Mouse (Mus musculus): ENCODE results near the gene Pex3. TPM values are rescaled to one million over a fixed set of nuclear protein-coding genes. Genes with fewer than 3 reads are reported as not detected.
"Not testable (repeated sequence)": the region's sequence is repeated elsewhere in the genome, so short reads cannot be mapped to it uniquely, and the experiment has no call there.

The Pex3 gene
- polyA plus RNA-seq, 1 experiment: 6.3 TPM

DNA sequence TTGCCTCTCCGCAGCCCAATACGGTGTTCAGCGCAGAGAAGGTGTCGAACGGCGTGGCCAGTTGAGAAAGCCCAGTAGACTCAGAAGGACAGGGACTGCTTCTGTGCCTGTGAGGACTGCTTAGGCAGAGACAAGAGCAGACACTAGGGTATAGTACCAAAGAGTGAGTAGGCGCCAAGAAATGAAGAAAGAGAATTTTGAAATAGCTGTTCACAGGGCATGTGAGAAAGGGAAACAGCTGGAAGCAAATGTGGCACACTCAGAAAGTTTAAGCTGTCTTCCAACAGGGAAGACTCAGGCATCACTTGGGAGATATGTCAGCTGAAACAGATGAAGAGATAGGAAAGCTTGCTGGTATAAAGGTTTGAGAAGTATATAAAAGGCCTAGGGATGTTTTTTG is 16.2 kb downstream of the Pex3 start:
- Histone ChIP-seq H3K79me3 (ENCODE audit: low read depth) (no peaks in the 10 kb centered on the region), H3K79me2 (ENCODE audit: control insufficient read depth, insufficient read depth) (no peaks in the 10 kb centered on the region), H3K36me3 (ENCODE audit: control insufficient read depth, insufficient read depth) (peaks cover 23% of the 10 kb centered on the region), H3ac (ENCODE audit: control insufficient read depth, insufficient read length, low read depth) (no peak overlapping the region), H3K27me3 (ENCODE audit: control insufficient read depth, insufficient read depth, insufficient read length) (no peaks in the 10 kb centered on the region), H3K4me3 (ENCODE audit: insufficient read depth, poor library complexity, severe bottlenecking) (no peak overlapping the region)
- TF ChIP-seq CEBPB (IDR thresholded peaks at IDR 0.05; ENCODE audit: low read depth) (no peak), MYOD1 (IDR thresholded peaks at IDR 0.05; ENCODE audit: control insufficient read depth, insufficient read length, low read depth) (no peak), MAX (IDR thresholded peaks at IDR 0.05) (no peak), USF1 (IDR thresholded peaks at IDR 0.05; ENCODE audit: low read depth) (no peak), MYOG (IDR thresholded peaks at IDR 0.05; ENCODE audit: control insufficient read depth, extremely low read depth, insufficient read length) (no peak), FOSL1 (IDR thresholded peaks at IDR 0.05; ENCODE audit: insufficient read depth, low read length, poor library complexity, severe bottlenecking) (no peak), CTCF (IDR thresholded peaks at IDR 0.05; ENCODE audit: control insufficient read depth, insufficient read depth, insufficient read length) (no peak)

DNA sequence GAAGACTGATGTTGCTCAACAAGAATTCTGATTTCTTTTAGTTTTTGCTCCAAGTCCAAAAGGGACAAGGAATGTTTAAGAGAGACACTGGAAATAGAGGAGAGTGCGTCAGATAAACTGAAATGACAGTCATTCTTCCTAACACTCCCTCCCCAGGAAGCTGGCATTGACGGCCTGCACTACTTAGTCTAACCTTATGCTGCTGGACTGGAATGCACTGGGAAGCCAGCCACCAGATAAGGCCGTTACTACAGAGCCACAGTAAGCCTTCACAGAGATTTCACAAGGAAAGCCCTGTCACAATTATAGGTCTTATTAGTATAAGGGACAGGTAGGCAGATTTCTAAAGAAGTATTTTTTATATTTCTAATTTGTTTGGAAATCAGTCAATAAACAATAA is 18.2 kb downstream of the Pex3 start:
- Histone ChIP-seq H3K4me3 (ENCODE audit: insufficient read depth, poor library complexity, severe bottlenecking) (no peak overlapping the region), H3K27me3 (ENCODE audit: control insufficient read depth, insufficient read depth, insufficient read length) (no peaks in the 10 kb centered on the region), H3K36me3 (ENCODE audit: control insufficient read depth, insufficient read depth) (peaks cover 43% of the 10 kb centered on the region), H3K79me3 (ENCODE audit: low read depth) (no peaks in the 10 kb centered on the region), H3K79me2 (ENCODE audit: control insufficient read depth, insufficient read depth) (no peaks in the 10 kb centered on the region), H3ac (ENCODE audit: control insufficient read depth, insufficient read length, low read depth) (no peak overlapping the region)
- TF ChIP-seq CEBPB (IDR thresholded peaks at IDR 0.05; ENCODE audit: low read depth): no peak
- TF ChIP-seq MYOG (IDR thresholded peaks at IDR 0.05; ENCODE audit: control insufficient read depth, extremely low read depth, insufficient read length): no peak
- no peak for TF ChIP-seq FOSL1 (IDR thresholded peaks at IDR 0.05; ENCODE audit: insufficient read depth, low read length, poor library complexity, severe bottlenecking)
- TF ChIP-seq MAX (IDR thresholded peaks at IDR 0.05): no peak
- no peak for TF ChIP-seq CTCF (IDR thresholded peaks at IDR 0.05; ENCODE audit: control insufficient read depth, insufficient read depth, insufficient read length)
- TF ChIP-seq MYOD1 (IDR thresholded peaks at IDR 0.05; ENCODE audit: control insufficient read depth, insufficient read length, low read depth): no peak
- no peak for TF ChIP-seq USF1 (IDR thresholded peaks at IDR 0.05; ENCODE audit: low read depth)

DNA sequence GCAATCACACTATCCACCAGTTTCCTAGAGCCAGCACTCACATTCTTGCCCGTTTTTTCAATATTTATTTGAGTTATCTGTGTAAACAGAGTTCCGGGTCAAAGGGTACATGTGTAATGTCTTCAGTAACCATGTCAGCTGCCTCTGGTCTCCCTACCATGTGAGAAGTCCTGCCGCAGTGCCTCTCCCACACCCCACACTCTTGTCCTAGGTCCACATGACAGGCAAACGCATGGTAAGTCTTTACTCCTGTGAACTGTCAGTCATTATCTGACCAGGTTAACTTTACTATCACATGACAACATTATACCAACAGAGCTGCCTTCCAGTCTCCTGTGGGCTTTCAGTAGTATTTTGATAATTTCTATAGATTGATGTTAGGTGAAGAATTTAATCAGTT is 24.8 kb downstream of the Pex3 start:
- H3ac ChIP-seq (ENCODE audit: control insufficient read depth, insufficient read length, low read depth): no peak overlapping the region
- no peak overlapping the region for H3K4me3 ChIP-seq (ENCODE audit: insufficient read depth, poor library complexity, severe bottlenecking)
- H3K36me3 ChIP-seq (ENCODE audit: control insufficient read depth, insufficient read depth): peaks cover 35% of the 10 kb centered on the region
- no peaks in the 10 kb centered on the region for H3K79me3 ChIP-seq (ENCODE audit: low read depth)
- H3K79me2 ChIP-seq (ENCODE audit: control insufficient read depth, insufficient read depth): no peaks in the 10 kb centered on the region
- TF ChIP-seq MAX (IDR thresholded peaks at IDR 0.05) (no peak), CTCF (IDR thresholded peaks at IDR 0.05; ENCODE audit: control insufficient read depth, insufficient read depth, insufficient read length) (no peak)
- no peaks in the 10 kb centered on the region for H3K27me3 ChIP-seq (ENCODE audit: control insufficient read depth, insufficient read depth, insufficient read length)

GRCm38 (mm10) chr10:13521857-13522256 is 31.1 kb downstream of the Pex3 start:
- Histone ChIP-seq H3K79me3 (ENCODE audit: low read depth) (no peaks in the 10 kb centered on the region), H3ac (ENCODE audit: control insufficient read depth, insufficient read length, low read depth) (no peak overlapping the region)

DNA sequence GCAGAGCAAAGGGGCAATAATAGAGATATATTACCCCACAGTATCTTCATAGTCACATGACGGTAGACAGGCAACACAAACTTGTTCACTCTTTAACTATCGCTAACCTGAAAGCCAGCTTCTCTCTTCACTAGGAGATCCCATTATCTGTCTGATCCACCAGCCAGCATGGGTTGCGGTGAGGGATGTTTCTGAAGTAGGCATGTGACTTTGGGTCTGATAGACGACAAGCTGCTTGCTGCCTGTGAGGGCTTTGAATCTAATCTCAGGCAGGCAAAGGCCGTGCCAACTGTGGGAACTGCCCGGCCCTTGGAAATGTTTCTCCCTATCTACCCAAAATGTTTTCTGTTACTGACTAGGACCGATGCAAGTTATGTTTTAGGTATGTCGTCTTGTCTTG is 50.6 kb downstream of the Pex3 start:
- Histone ChIP-seq H3K27me3 (ENCODE audit: control insufficient read depth, insufficient read depth, insufficient read length) (no peaks in the 10 kb centered on the region), H3ac (ENCODE audit: control insufficient read depth, insufficient read length, low read depth) (no peak overlapping the region), H3K36me3 (ENCODE audit: control insufficient read depth, insufficient read depth) (no peaks in the 10 kb centered on the region), H3K79me2 (ENCODE audit: control insufficient read depth, insufficient read depth) (no peaks in the 10 kb centered on the region), H3K4me3 (ENCODE audit: insufficient read depth, poor library complexity, severe bottlenecking) (no peak overlapping the region), H3K79me3 (ENCODE audit: low read depth) (no peaks in the 10 kb centered on the region)
- TF ChIP-seq CTCF (IDR thresholded peaks at IDR 0.05; ENCODE audit: control insufficient read depth, insufficient read depth, insufficient read length): no peak

More at GRCm38 (mm10) chr10:13521857-13522256, 31.1 kb downstream of the Pex3 start:
- Histone ChIP-seq H3K79me2 (ENCODE audit: control insufficient read depth, insufficient read depth) (no peaks in the 10 kb centered on the region), H3K4me3 (ENCODE audit: insufficient read depth, poor library complexity, severe bottlenecking) (no peak overlapping the region), H3K36me3 (ENCODE audit: control insufficient read depth, insufficient read depth) (peaks cover 3% of the 10 kb centered on the region), H3K27me3 (ENCODE audit: control insufficient read depth, insufficient read depth, insufficient read length) (no peaks in the 10 kb centered on the region)
- TF ChIP-seq MYOD1 (IDR thresholded peaks at IDR 0.05; ENCODE audit: control insufficient read depth, insufficient read length, low read depth) (no peak), CEBPB (IDR thresholded peaks at IDR 0.05; ENCODE audit: low read depth) (no peak), MAX (IDR thresholded peaks at IDR 0.05) (no peak), USF1 (IDR thresholded peaks at IDR 0.05; ENCODE audit: low read depth) (no peak), MYOG (IDR thresholded peaks at IDR 0.05; ENCODE audit: control insufficient read depth, extremely low read depth, insufficient read length) (no peak), FOSL1 (IDR thresholded peaks at IDR 0.05; ENCODE audit: insufficient read depth, low read length, poor library complexity, severe bottlenecking) (no peak), CTCF (IDR thresholded peaks at IDR 0.05; ENCODE audit: control insufficient read depth, insufficient read depth, insufficient read length) (no peak)

GRCm38 (mm10) chr10:13501533-13501932 is 51.4 kb downstream of the Pex3 start:
- not testable (repeated sequence) for H3K27me3 ChIP-seq (ENCODE audit: control insufficient read depth, insufficient read depth, insufficient read length); H3K4me3 ChIP-seq (ENCODE audit: insufficient read depth, poor library complexity, severe bottlenecking); H3K79me2 ChIP-seq (ENCODE audit: control insufficient read depth, insufficient read depth); H3K36me3 ChIP-seq (ENCODE audit: control insufficient read depth, insufficient read depth); H3K79me3 ChIP-seq (ENCODE audit: low read depth)
- peak overlapping the region; percentile 52 for H3ac ChIP-seq (ENCODE audit: control insufficient read depth, insufficient read length, low read depth)
